Mouse (Mus musculus) small intestine, adult 2 months (tissue): ENCODE measurements around the gene Zfp119b.

Experiments
- CTCF ChIP-seq: fragments of 200-500 bp; IDR thresholded peaks from 2 replicates; pipeline ENCODE4 v1.5.1; 2012; ENCODE audit warnings: low read depth, mild to moderate bottlenecking, control low read depth, inconsistent platforms, low read length, moderate library complexity, mixed read lengths; ENCODE audit not compliant: insufficient replicate concordance, insufficient read length; ENCODE audit errors: extremely low read depth
- POLR2A ChIP-seq: fragments of 200-500 bp; IDR thresholded peaks from 2 replicates; pipeline ENCODE4 v1.6.1; 2012; ENCODE audit warnings: low read depth, mild to moderate bottlenecking, control low read depth, inconsistent platforms, low read length, moderate library complexity

DNA sequence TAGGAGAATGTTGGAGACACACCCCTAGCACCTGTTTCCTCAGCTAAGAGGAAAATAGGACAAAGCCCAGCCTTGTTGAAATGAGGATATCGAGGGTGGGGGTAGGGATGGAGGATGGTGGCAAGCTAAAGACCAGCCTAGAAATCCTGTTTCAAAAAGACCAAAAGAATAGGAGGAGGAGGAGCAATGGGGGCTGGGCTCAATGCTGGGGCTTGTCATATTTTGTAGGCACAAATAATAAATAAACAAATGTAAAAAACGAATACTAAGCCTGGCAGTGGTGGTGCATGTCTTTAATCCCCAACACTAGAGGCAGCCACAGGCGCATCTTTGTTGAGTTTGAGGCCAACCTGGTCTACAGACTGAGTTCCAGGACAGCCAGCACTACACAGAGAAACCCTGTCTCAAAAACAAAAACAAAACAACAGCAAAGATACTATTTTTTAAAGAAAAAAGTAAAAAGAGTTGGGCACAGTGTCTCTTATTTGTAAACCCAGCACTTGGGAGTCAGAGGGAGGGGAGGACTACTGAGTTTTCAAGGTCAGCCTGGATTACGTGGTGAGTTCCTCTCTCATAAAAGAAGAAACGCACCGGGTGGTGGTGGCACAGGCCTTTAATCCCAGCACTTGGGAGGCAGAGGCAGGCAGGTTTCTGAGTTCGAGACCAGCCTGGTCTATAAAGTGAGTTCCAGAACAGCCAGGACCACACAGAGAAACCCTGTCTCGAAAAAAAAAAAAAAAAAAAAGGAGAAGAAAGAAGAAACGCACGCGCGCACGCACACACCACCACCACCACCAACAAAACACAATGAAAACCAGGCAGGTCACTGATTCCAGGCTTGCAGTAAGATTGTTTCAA, 8.7 kb upstream of the Zfp119b start:
- TF ChIP-seq POLR2A (no peak), CTCF (no peak)
